Mouse (Mus musculus): ENCODE measurements around the gene Ccdc71l. TPM values are rescaled to one million over a fixed set of nuclear protein-coding genes. Genes with fewer than 3 reads are reported as not detected.

Gene Ccdc71l
- polyA plus RNA-seq, 1 experiment from 2014 or later, result 4.4 TPM

DNA sequence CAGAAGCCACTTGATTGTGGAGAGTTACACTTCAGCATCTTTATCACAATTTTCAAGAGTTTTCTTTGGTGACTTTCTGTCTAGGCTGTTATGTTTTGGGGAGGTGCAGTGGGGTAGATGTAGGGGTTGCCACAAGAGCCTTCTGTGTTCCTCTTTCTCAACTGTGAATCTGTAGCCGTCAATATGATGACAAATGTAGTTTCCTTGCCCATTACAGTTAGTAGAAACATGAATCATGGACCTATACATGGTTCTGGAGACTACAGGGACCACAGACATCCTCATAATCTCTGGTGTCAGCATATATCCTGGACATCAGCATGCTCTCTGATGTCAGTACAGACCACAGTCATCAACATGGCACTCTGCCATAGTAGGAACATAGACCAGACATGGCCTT, 52.5 kb downstream of the Ccdc71l start:
- whole genome bisulfite sequencing, result 77% methylated on average over 1 of the region's 1 CpGs
- Histone ChIP-seq H3K4me1 (no peaks in the 10 kb centered on the region), H3K4me3 (replicated peaks) (no peak overlapping the region), H3K9ac (no peak overlapping the region), H3K27me3 (no peaks in the 10 kb centered on the region), H3K9me3 (replicated peaks) (no peaks in the 10 kb centered on the region), H3K27ac (replicated peaks) (no peak overlapping the region), H3K36me3 (no peaks in the 10 kb centered on the region), H3K4me2 (replicated peaks) (no peak overlapping the region)
- ATAC-seq (ENCODE audit: insufficient number of reproducible peaks, low FRiP score, low TSS enrichment, low read depth), result no peak

Other genes with a start within 250 kb of the Ccdc71l start
- gene Pik3cg, start 170.0 kb upstream of the Ccdc71l start, polyA plus RNA-seq (2015; fragmentation: Nextera tagmentation; extraction: Ambion mirVana), result 2.8 and 4.0 TPM in 2 replicates

All from embryonic facial prominence, embryonic 15.5 days (tissue).